Mouse (Mus musculus): ENCODE results near the gene Spata18. TPM values are rescaled to one million over a fixed set of nuclear protein-coding genes. Genes with fewer than 3 reads are reported as not detected.
A peak's percentile ranks its signal among the peaks of the same experiment; 100 is the strongest.

The Spata18 gene
- polyA plus RNA-seq, 1 experiment: 1.7 TPM

DNA sequence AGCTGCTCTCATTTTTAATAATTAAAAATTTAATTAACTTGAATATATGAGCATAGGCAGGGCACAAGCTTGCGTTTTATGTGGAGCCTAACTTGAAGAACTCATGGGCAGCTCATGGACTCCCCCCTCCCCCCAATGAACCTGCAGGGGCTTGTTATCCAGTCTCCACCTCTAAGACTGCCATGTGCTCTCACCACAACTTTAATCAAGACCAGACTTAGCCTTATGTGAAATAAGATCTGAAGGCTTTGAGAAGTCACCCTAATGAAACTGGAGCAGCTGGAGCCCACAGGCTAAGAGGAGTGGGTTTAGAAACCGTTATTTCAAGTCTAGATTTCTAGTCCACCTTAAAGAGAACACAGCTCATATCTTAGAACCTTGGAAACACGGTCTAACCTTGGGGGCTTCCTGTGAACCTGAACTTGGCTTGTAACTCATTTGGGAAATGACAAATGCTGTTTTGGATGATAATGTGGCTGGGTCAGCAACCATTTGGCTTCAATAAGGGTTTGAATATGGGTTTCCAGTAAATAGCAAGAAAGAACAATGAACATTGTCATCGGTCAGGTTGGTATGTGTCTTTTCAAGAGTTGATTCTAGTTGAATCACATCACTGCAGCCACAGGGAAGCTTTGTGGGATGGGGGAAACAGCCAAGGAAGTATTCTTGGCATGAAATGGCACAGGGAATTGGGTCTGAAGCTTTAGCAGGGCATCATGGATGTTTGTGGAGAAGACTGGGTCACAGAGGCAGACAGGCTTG, 43.3 kb downstream of the Spata18 start:
- TF ChIP-seq POLR2A (IDR thresholded peaks at IDR 0.05; ENCODE audit: borderline replicate concordance, extremely low read depth, insufficient read depth, insufficient read length, poor library complexity, severe bottlenecking): no peak
- no peak for TF ChIP-seq CTCF (IDR thresholded peaks at IDR 0.05; ENCODE audit: borderline replicate concordance, extremely low read depth, insufficient read depth, insufficient read length)
- no peak for DNase-seq (ENCODE audit: low read depth)

- TF ChIP-seq POLR2A (IDR thresholded peaks at IDR 0.05; ENCODE audit: borderline replicate concordance, extremely low read depth, insufficient read depth, insufficient read length, poor library complexity, severe bottlenecking) (no peak), CTCF (IDR thresholded peaks at IDR 0.05; ENCODE audit: borderline replicate concordance, extremely low read depth, insufficient read depth, insufficient read length) (no peak)
- no peak for DNase-seq (ENCODE audit: low read depth)
Measured at GRCm38 (mm10) chr5:73697700-73698099, 46.5 kb downstream of the Spata18 start.

GRCm38 (mm10) chr5:73701063-73701890, 50.1 kb downstream of the Spata18 start:
- no peak for TF ChIP-seq POLR2A (IDR thresholded peaks at IDR 0.05; ENCODE audit: borderline replicate concordance, extremely low read depth, insufficient read depth, insufficient read length, poor library complexity, severe bottlenecking)
- no peak for TF ChIP-seq CTCF (IDR thresholded peaks at IDR 0.05; ENCODE audit: borderline replicate concordance, extremely low read depth, insufficient read depth, insufficient read length)
- no peak for DNase-seq (ENCODE audit: low read depth)

DNA sequence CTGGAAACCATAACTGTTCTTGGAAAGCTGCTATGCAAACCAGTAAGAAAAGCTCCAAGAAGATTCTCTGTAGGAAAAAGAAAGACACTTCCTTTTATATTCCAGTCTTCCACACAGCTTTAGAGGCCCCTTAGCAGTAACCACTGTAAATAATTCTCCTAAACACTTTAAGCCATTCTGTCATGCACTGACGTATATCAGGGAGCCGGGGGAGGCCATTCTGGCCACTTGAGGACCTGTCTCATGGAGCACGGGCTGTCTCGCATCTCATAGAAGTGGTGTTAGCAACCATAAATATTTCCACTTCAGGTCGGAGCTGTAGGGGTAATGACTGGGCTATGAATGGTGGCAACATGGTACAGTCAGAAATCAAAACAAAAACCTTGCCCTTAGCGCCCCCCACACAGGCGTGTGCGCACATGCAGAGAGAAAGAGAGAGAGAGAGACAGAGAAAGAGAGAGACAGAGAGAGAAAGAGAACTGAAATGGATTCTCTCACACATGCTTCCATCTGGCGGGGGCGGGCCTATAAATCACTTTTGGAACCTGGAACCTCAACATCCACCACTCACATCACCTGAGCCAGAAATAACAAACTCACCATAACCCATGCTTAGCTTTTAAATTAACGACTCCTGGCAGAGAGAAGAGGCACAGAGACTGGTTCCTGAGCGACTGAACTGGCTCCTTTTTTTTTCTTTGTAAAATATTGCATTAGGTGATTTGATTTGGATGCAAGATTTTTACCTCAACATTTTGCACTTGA, 50.9 kb downstream of the Spata18 start:
- TF ChIP-seq CTCF (IDR thresholded peaks at IDR 0.05; ENCODE audit: borderline replicate concordance, extremely low read depth, insufficient read depth, insufficient read length) (no peak), POLR2A (IDR thresholded peaks at IDR 0.05; ENCODE audit: borderline replicate concordance, extremely low read depth, insufficient read depth, insufficient read length, poor library complexity, severe bottlenecking) (no peak)
- DNase-seq (ENCODE audit: low read depth): no peak

GRCm38 (mm10) chr5:73703096-73703495, 51.9 kb downstream of the Spata18 start:
- no peak for DNase-seq (ENCODE audit: low read depth)
- TF ChIP-seq POLR2A (IDR thresholded peaks at IDR 0.05; ENCODE audit: borderline replicate concordance, extremely low read depth, insufficient read depth, insufficient read length, poor library complexity, severe bottlenecking) (no peak), CTCF (IDR thresholded peaks at IDR 0.05; ENCODE audit: borderline replicate concordance, extremely low read depth, insufficient read depth, insufficient read length) (no peak)

DNA sequence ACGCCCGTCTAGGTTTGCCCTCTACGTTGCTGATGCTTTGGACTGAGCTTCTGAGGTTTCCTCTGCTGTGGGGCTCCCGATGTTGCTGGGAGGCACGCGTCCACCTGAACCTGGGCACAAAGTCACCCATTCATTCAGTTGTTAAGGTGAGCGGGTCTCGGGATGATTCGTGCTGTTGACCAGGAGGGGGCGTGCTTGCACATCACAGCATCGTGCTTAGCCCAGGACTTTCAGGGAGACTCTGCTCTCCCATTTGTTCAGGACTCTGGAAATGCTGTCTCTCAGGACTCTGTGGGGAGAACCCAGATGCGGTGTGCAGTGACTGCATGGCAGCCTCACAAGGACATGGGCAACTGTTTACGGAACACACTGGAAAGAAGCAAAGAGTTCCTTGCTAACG, 53.1 kb downstream of the Spata18 start:
- TF ChIP-seq CTCF (IDR thresholded peaks at IDR 0.05; ENCODE audit: borderline replicate concordance, extremely low read depth, insufficient read depth, insufficient read length) (peak; percentile 29; the same call in 1 of the 2 replicates), POLR2A (IDR thresholded peaks at IDR 0.05; ENCODE audit: borderline replicate concordance, extremely low read depth, insufficient read depth, insufficient read length, poor library complexity, severe bottlenecking) (no peak)
- DNase-seq (ENCODE audit: low read depth): no peak

DNA sequence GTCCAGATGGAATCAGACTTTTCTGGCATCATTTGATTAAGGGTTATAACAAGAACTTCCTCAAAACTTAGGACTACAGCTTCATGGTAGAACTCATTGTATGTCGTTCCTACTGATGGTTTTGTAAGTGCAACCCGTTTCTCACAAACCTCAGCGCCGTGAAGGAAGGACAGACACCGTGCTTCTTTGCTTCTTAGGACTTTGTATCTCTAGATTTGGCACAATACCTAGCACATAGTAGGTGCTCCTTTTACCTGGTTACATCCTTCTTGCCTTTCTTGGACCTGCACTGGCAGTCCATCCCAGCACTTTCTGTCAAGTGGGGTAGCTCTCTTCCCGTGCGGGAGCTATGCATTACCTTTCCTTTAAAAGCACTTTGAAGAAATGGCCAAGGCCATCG, 53.6 kb downstream of the Spata18 start:
- DNase-seq (ENCODE audit: low read depth): no peak
- TF ChIP-seq CTCF (IDR thresholded peaks at IDR 0.05; ENCODE audit: borderline replicate concordance, extremely low read depth, insufficient read depth, insufficient read length) (no peak), POLR2A (IDR thresholded peaks at IDR 0.05; ENCODE audit: borderline replicate concordance, extremely low read depth, insufficient read depth, insufficient read length, poor library complexity, severe bottlenecking) (no peak)

- TF ChIP-seq POLR2A (IDR thresholded peaks at IDR 0.05; ENCODE audit: borderline replicate concordance, extremely low read depth, insufficient read depth, insufficient read length, poor library complexity, severe bottlenecking): no peak
- no peak for TF ChIP-seq CTCF (IDR thresholded peaks at IDR 0.05; ENCODE audit: borderline replicate concordance, extremely low read depth, insufficient read depth, insufficient read length)
- no peak for DNase-seq (ENCODE audit: low read depth)
Measured at GRCm38 (mm10) chr5:73705290-73705689, 54.1 kb downstream of the Spata18 start.

- DNase-seq (ENCODE audit: low read depth): no peak
- TF ChIP-seq POLR2A (IDR thresholded peaks at IDR 0.05; ENCODE audit: borderline replicate concordance, extremely low read depth, insufficient read depth, insufficient read length, poor library complexity, severe bottlenecking) (no peak), CTCF (IDR thresholded peaks at IDR 0.05; ENCODE audit: borderline replicate concordance, extremely low read depth, insufficient read depth, insufficient read length) (no peak)
Measured at GRCm38 (mm10) chr5:73712852-73713251, 61.7 kb downstream of the Spata18 start.

DNA sequence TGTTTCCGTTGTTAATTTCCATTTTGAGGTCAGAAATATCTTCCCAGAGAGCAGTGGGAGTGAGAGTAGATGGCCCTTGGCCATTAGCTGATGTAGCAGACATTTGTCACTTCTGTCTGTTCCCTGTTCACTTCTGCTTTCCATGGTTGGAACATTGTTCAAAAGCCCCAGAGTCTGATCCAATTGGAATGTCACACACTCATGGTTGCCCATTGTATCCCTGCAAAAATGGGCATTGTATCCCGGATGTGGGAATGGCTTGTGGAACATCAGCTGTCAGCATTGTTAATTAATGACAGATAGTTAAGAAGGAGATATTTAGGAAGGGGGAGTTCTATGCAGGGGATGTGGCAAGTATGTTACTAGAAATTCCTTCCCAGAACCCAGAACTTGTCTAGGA, 65.8 kb downstream of the Spata18 start:
- DNase-seq (ENCODE audit: low read depth): no peak
- TF ChIP-seq CTCF (IDR thresholded peaks at IDR 0.05; ENCODE audit: borderline replicate concordance, extremely low read depth, insufficient read depth, insufficient read length) (no peak), POLR2A (IDR thresholded peaks at IDR 0.05; ENCODE audit: borderline replicate concordance, extremely low read depth, insufficient read depth, insufficient read length, poor library complexity, severe bottlenecking) (no peak)
